22 mouse cellular contexts compared by ENCODE assay signal in the genomic region with DNA sequence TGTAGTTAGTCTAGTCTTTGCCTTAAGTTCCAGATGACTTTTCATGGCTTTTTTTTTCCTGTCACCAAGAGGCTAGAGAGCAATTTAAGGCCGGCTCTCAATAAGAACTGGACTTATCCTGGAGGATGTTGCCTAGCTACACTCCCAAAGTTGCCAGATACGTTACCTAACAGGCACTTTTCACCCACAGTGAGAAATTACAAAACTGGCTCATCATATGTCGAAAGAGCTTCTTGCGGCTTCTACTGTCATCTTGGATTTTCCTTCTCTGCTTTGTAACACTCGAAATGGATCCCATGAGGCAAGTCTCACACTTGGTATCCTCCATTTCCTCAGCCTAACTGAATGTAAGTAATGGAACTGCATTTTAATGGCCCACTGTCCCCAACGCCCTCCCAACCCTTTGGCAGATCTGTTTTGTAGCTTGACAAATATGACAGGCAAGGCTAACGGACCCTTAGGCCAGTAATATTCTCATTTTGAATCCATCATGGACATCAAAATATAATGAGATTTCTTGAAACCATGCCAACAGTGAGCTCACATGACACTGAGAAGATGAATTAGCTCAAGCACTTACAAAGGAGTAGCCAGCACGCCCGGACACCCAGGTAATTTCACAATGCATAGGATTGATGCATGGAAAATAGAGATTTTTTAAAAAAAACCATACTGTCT.
DNase-seq lines count a peak whose midpoint lies in the region; ATAC-seq and TF ChIP-seq lines count a peak whose summit lies in the region.
"Had no signal": no experiment of that assay in that cellular context is flagged by ENCODE, and none has a peak within 500 bp of the region (broad histone marks: within the 10 kb centered on the region; RNA-seq: fewer than 3 reads in every experiment).

No protein-coding gene starts in this region.

- no peaks in the 10 kb centered on the region for H3K27me3 ChIP-seq in heart, embryonic 12.5 days (replicated peaks)
- no peaks in the 10 kb centered on the region for H3K27me3 ChIP-seq in hindbrain, embryonic 13.5 days
- no peaks in the 10 kb centered on the region for H3K27me3 ChIP-seq in midbrain, embryonic 15.5 days (replicated peaks)
- H3K27me3 ChIP-seq in intestine, postnatal 0 days (replicated peaks; ENCODE audit: control insufficient read depth, insufficient read depth, low read length) = no peaks in the 10 kb centered on the region
- no peaks in the 10 kb centered on the region for H3K27me3 ChIP-seq in stomach, postnatal 0 days (ENCODE audit: control insufficient read depth, insufficient read depth, low read length)
- H3K27me3 ChIP-seq: embryonic facial prominence, embryonic 12.5 days; liver, embryonic 12.5 days; stomach, embryonic 15.5 days had no signal

- no peak overlapping the region for H3K27ac ChIP-seq in heart, embryonic 12.5 days (ENCODE audit: poor library complexity, severe bottlenecking)
- no peak overlapping the region for H3K27ac ChIP-seq in hindbrain, embryonic 13.5 days
- no peak overlapping the region for H3K27ac ChIP-seq in midbrain, embryonic 15.5 days
- no peak overlapping the region for H3K27ac ChIP-seq in intestine, postnatal 0 days (ENCODE audit: low read depth, low read length)
- no peak overlapping the region for H3K27ac ChIP-seq in stomach, postnatal 0 days (replicated peaks)
- H3K27ac ChIP-seq: embryonic facial prominence, embryonic 12.5 days; heart, embryonic 10.5 days; liver, embryonic 12.5 days; stomach, embryonic 15.5 days had no signal

- ATAC-seq in heart, embryonic 12.5 days (ENCODE audit: insufficient number of reproducible peaks, low FRiP score) = no peak
- peak; percentile 82 for ATAC-seq in hindbrain, embryonic 13.5 days (ENCODE audit: low FRiP score)
- ATAC-seq in midbrain, embryonic 15.5 days (replicated peaks) = peak; percentile 73
- ATAC-seq in intestine, postnatal 0 days = no peak
- no peak for ATAC-seq in stomach, postnatal 0 days (ENCODE audit: low FRiP score, low TSS enrichment)
- ATAC-seq: forebrain, embryonic 16.5 days; liver, embryonic 12.5 days had no signal

- no peak for TF ChIP-seq CTCF in intestine, postnatal 0 days (IDR thresholded peaks at IDR 0.05; ENCODE audit: low read depth)
- TF ChIP-seq CTCF in stomach, postnatal 0 days (IDR thresholded peaks at IDR 0.05; ENCODE audit: low read depth) = no peak

- no peak overlapping the region for H3K4me2 ChIP-seq in heart, embryonic 12.5 days
- H3K4me2 ChIP-seq in hindbrain, embryonic 13.5 days = no peak overlapping the region
- H3K4me2 ChIP-seq in midbrain, embryonic 15.5 days = no peak overlapping the region
- no peak overlapping the region for H3K4me2 ChIP-seq in intestine, postnatal 0 days (replicated peaks; ENCODE audit: low read depth)
- H3K4me2 ChIP-seq in stomach, postnatal 0 days (replicated peaks; ENCODE audit: low read depth) = no peak overlapping the region
- H3K4me2 ChIP-seq: embryonic facial prominence, embryonic 12.5 days; liver, embryonic 12.5 days; stomach, embryonic 15.5 days had no signal

- TF ChIP-seq EP300 in stomach, postnatal 0 days (optimal IDR thresholded peaks at IDR 0.05) = no peak

- DNase-seq in heart, adult 11 months = peak; percentile 40
- peak; percentile 45 for DNase-seq in adipocyte (ENCODE audit: low spot score)
- no peak for DNase-seq in T-cell, adult 2 months (ENCODE audit: low spot score)
- no peak for DNase-seq in stomach, postnatal 0 days (ENCODE audit: low spot score)
- DNase-seq: cerebellum, adult 9-11 months; gastrocnemius, postnatal 36 days; heart, postnatal 10 days; kidney, adult 2 months; kidney, postnatal 14 days; lung, adult 2 months; right cerebral cortex, postnatal 25 days had no signal

- H3K9me3 ChIP-seq in heart, embryonic 12.5 days (replicated peaks) = no peaks in the 10 kb centered on the region
- no peaks in the 10 kb centered on the region for H3K9me3 ChIP-seq in hindbrain, embryonic 13.5 days
- no peaks in the 10 kb centered on the region for H3K9me3 ChIP-seq in midbrain, embryonic 15.5 days
- H3K9me3 ChIP-seq in intestine, postnatal 0 days (ENCODE audit: control insufficient read depth) = no peaks in the 10 kb centered on the region
- no peaks in the 10 kb centered on the region for H3K9me3 ChIP-seq in stomach, postnatal 0 days (ENCODE audit: control insufficient read depth, low read length)
- H3K9me3 ChIP-seq: embryonic facial prominence, embryonic 12.5 days; G1E; heart, embryonic 10.5 days; liver, embryonic 12.5 days; stomach, embryonic 15.5 days had no signal

- no peak overlapping the region for H3K4me3 ChIP-seq in heart, embryonic 12.5 days
- H3K4me3 ChIP-seq in hindbrain, embryonic 13.5 days = no peak overlapping the region
- no peak overlapping the region for H3K4me3 ChIP-seq in midbrain, embryonic 15.5 days
- no peak overlapping the region for H3K4me3 ChIP-seq in intestine, postnatal 0 days (ENCODE audit: low read depth, low read length)
- H3K4me3 ChIP-seq in stomach, postnatal 0 days (ENCODE audit: low read depth, low read length) = no peak overlapping the region
- H3K4me3 ChIP-seq: embryonic facial prominence, embryonic 12.5 days; erythroblast, embryonic 14.5 days; heart, embryonic 10.5 days; liver, embryonic 12.5 days; stomach, embryonic 15.5 days had no signal

- H3K9ac ChIP-seq in heart, embryonic 12.5 days = no peak overlapping the region
- no peak overlapping the region for H3K9ac ChIP-seq in hindbrain, embryonic 13.5 days
- no peak overlapping the region for H3K9ac ChIP-seq in midbrain, embryonic 15.5 days
- no peak overlapping the region for H3K9ac ChIP-seq in intestine, postnatal 0 days (ENCODE audit: low read depth, low read length)
- no peak overlapping the region for H3K9ac ChIP-seq in stomach, postnatal 0 days (ENCODE audit: low read length)
- H3K9ac ChIP-seq: embryonic facial prominence, embryonic 12.5 days; liver, embryonic 12.5 days; stomach, embryonic 15.5 days had no signal

- H3K4me1 ChIP-seq in heart, embryonic 12.5 days (replicated peaks) = no peaks in the 10 kb centered on the region
- H3K4me1 ChIP-seq in hindbrain, embryonic 13.5 days (replicated peaks) = 0 out of 2 replicates have a peak, but pooled peaks cover 6% of the 10 kb centered on the region
- H3K4me1 ChIP-seq in midbrain, embryonic 15.5 days = no peaks in the 10 kb centered on the region
- no peaks in the 10 kb centered on the region for H3K4me1 ChIP-seq in intestine, postnatal 0 days (replicated peaks; ENCODE audit: control insufficient read depth, insufficient read depth, low read length)
- H3K4me1 ChIP-seq in stomach, postnatal 0 days (replicated peaks; ENCODE audit: control insufficient read depth, insufficient read depth) = no peaks in the 10 kb centered on the region
- H3K4me1 ChIP-seq: embryonic facial prominence, embryonic 12.5 days; heart, embryonic 10.5 days; liver, embryonic 12.5 days; stomach, embryonic 15.5 days had no signal

- no peaks in the 10 kb centered on the region for H3K36me3 ChIP-seq in heart, embryonic 12.5 days
- H3K36me3 ChIP-seq in hindbrain, embryonic 13.5 days = no peaks in the 10 kb centered on the region
- no peaks in the 10 kb centered on the region for H3K36me3 ChIP-seq in midbrain, embryonic 15.5 days (replicated peaks)
- H3K36me3 ChIP-seq in intestine, postnatal 0 days (ENCODE audit: control insufficient read depth, insufficient read depth) = no peaks in the 10 kb centered on the region
- H3K36me3 ChIP-seq in stomach, postnatal 0 days (ENCODE audit: control insufficient read depth, insufficient read depth, low read length) = no peaks in the 10 kb centered on the region
- H3K36me3 ChIP-seq: embryonic facial prominence, embryonic 12.5 days; G1E; heart, embryonic 10.5 days; liver, embryonic 12.5 days; stomach, embryonic 15.5 days had no signal

- 73% methylated on average over 9 of the region's 9 CpGs for WGBS in heart, embryonic 12.5 days
- 59% methylated on average over 9 of the region's 9 CpGs for WGBS in hindbrain, embryonic 13.5 days
- 62% methylated on average over 9 of the region's 9 CpGs for WGBS in midbrain, embryonic 15.5 days
- WGBS in intestine, postnatal 0 days = 85% methylated on average over 9 of the region's 9 CpGs
- 83% methylated on average over 9 of the region's 9 CpGs for WGBS in stomach, postnatal 0 days

Comparison
In these comparisons a context has a peak if more than half of its experiments do, and no peak if none do; other contexts are left out.
1. DNase-seq: peak in heart, adult 11 months (single experiment) and adipocyte (single experiment); none in T-cell, adult 2 months (single experiment) and stomach, postnatal 0 days (single experiment).
2. ATAC-seq: peak in hindbrain, embryonic 13.5 days (single experiment) and midbrain, embryonic 15.5 days (single experiment); none in heart, embryonic 12.5 days (single experiment), intestine, postnatal 0 days (single experiment) and stomach, postnatal 0 days (single experiment).